Mouse (Mus musculus): ENCODE data around the gene Cdkal1.

DNA sequence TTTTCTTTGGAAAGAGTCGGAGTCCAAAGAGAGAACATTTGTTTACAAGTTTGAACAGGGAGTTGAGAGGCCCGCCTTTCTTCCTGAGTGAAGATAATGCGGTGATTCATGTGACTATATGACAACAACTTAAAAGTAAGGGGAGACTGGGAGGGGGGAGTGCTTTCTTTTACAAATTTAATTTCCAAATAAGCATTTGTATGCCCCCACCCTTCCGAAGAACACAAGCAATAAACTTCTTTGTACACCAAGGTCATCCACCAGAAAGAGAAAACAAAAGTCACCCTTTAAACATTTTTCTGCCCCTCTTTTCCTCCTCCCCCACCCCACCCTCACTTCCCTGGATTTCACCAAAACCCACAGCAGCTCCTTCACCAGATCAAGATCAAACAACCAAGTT lies 577.3 kb downstream of the Cdkal1 start:
- TF ChIP-seq CTCF (IDR thresholded peaks at IDR 0.05; ENCODE audit: control insufficient read depth, insufficient read depth, insufficient read length) (no peak), MYOG (IDR thresholded peaks at IDR 0.05; ENCODE audit: control insufficient read depth, extremely low read depth, insufficient read length) (no peak), MAX (IDR thresholded peaks at IDR 0.05) (no peak), USF1 (IDR thresholded peaks at IDR 0.05; ENCODE audit: low read depth) (no peak), CEBPB (IDR thresholded peaks at IDR 0.05; ENCODE audit: low read depth) (no peak), MYOD1 (IDR thresholded peaks at IDR 0.05; ENCODE audit: control insufficient read depth, insufficient read length, low read depth) (no peak), FOSL1 (IDR thresholded peaks at IDR 0.05; ENCODE audit: insufficient read depth, low read length, poor library complexity, severe bottlenecking) (no peak)
